Comparison of ENCODE assay signal across 18 mouse cellular contexts in genomic region chr4:119117571-119117970, GRCm38 (mm10). TPM values are rescaled to one million over a fixed set of nuclear protein-coding genes. Genes with fewer than 3 reads are reported as not detected.
DNase-seq lines count a peak whose midpoint lies in the region; ATAC-seq and TF ChIP-seq lines count a peak whose summit lies in the region.
"Had no signal": no experiment of that assay in that cellular context is flagged by ENCODE, and none has a peak within 500 bp of the region (broad histone marks: within the 10 kb centered on the region; RNA-seq: fewer than 3 reads in every experiment).

No protein-coding gene starts in this region.

- TF ChIP-seq CTCF in liver, postnatal 0 days (IDR thresholded peaks at IDR 0.05; ENCODE audit: low read depth), result no peak
- no peak for TF ChIP-seq CTCF in intestine, postnatal 0 days (IDR thresholded peaks at IDR 0.05; ENCODE audit: low read depth)

- no peak overlapping the region for H3K9ac ChIP-seq in heart, embryonic 13.5 days
- no peak overlapping the region for H3K9ac ChIP-seq in kidney, embryonic 15.5 days
- H3K9ac ChIP-seq in liver, postnatal 0 days (replicated peaks), result no peak overlapping the region
- no peak overlapping the region for H3K9ac ChIP-seq in intestine, postnatal 0 days (ENCODE audit: low read depth, low read length)
- H3K9ac ChIP-seq: embryonic facial prominence, embryonic 13.5 days; neural tube, embryonic 12.5 days had no signal

- no peak for DNase-seq in heart, adult 11 months
- DNase-seq in kidney, adult 8-10 months, result peak; percentile 47 to 74
- peak; percentile 50 for DNase-seq in kidney, postnatal 14 days
- no peak for DNase-seq in liver, postnatal 0 days
- DNase-seq: adrenal gland, postnatal 36 days; cerebellum, adult 9-10 months; gastrocnemius, postnatal 10 days; left cerebral cortex, postnatal 4 days; lung, adult 2 months; lung, postnatal 36 days had no signal

- WGBS in heart, embryonic 13.5 days, result 54% methylated on average over 5 of the region's 5 CpGs
- 82% methylated on average over 5 of the region's 5 CpGs for WGBS in kidney, embryonic 15.5 days
- 81% methylated on average over 5 of the region's 5 CpGs for WGBS in liver, postnatal 0 days (ENCODE audit: insufficient replicate concordance)
- WGBS in intestine, postnatal 0 days, result 85% methylated on average over 5 of the region's 5 CpGs

- H3K27ac ChIP-seq in heart, embryonic 13.5 days (replicated peaks), result peak overlapping the region; percentile 87
- no peak overlapping the region for H3K27ac ChIP-seq in kidney, embryonic 15.5 days
- H3K27ac ChIP-seq in liver, postnatal 0 days (ENCODE audit: low read depth), result peak overlapping the region; percentile 83
- H3K27ac ChIP-seq in intestine, postnatal 0 days (ENCODE audit: low read depth, low read length), result no peak overlapping the region
- H3K27ac ChIP-seq: embryonic facial prominence, embryonic 13.5 days; forebrain, embryonic 10.5 days; layer of hippocampus, adult 2 months; neural tube, embryonic 12.5 days had no signal

- H3K4me2 ChIP-seq in heart, embryonic 13.5 days, result peak overlapping the region; percentile 83; the same call in 1 of the 2 replicates
- H3K4me2 ChIP-seq in kidney, embryonic 15.5 days, result no peak overlapping the region
- no peak overlapping the region for H3K4me2 ChIP-seq in liver, postnatal 0 days (ENCODE audit: low read depth, low read length)
- no peak overlapping the region for H3K4me2 ChIP-seq in intestine, postnatal 0 days (replicated peaks; ENCODE audit: low read depth)
- H3K4me2 ChIP-seq: embryonic facial prominence, embryonic 13.5 days; midbrain, embryonic 11.5 days; neural tube, embryonic 12.5 days had no signal

- H3K36me3 ChIP-seq in heart, embryonic 13.5 days, result peaks cover 64% of the 10 kb centered on the region
- peaks cover 38% of the 10 kb centered on the region for H3K36me3 ChIP-seq in kidney, embryonic 15.5 days
- H3K36me3 ChIP-seq in liver, postnatal 0 days (replicated peaks; ENCODE audit: insufficient read depth, low read length), result peaks cover 49% of the 10 kb centered on the region
- H3K36me3 ChIP-seq in intestine, postnatal 0 days (ENCODE audit: control insufficient read depth, insufficient read depth), result peaks cover 27% of the 10 kb centered on the region; the same call in 1 of the 2 replicates

- H3K9me3 ChIP-seq in heart, embryonic 13.5 days, result no peaks in the 10 kb centered on the region
- H3K9me3 ChIP-seq in kidney, embryonic 15.5 days (replicated peaks), result no peaks in the 10 kb centered on the region
- H3K9me3 ChIP-seq in liver, postnatal 0 days (ENCODE audit: low read length), result no peaks in the 10 kb centered on the region
- no peaks in the 10 kb centered on the region for H3K9me3 ChIP-seq in intestine, postnatal 0 days (ENCODE audit: control insufficient read depth)
- H3K9me3 ChIP-seq: embryonic facial prominence, embryonic 13.5 days; forebrain, embryonic 10.5 days; neural tube, embryonic 12.5 days had no signal

- ATAC-seq in heart, embryonic 13.5 days (ENCODE audit: extremely low read depth, insufficient number of reproducible peaks, low FRiP score, low TSS enrichment), result no peak
- no peak for ATAC-seq in kidney, embryonic 15.5 days (replicated peaks; ENCODE audit: low FRiP score)
- no peak for ATAC-seq in liver, postnatal 0 days
- no peak for ATAC-seq in intestine, postnatal 0 days

- no peak overlapping the region for H3K4me3 ChIP-seq in heart, embryonic 13.5 days
- H3K4me3 ChIP-seq in kidney, embryonic 15.5 days (replicated peaks), result no peak overlapping the region
- H3K4me3 ChIP-seq in liver, postnatal 0 days (ENCODE audit: low read depth, low read length), result no peak overlapping the region
- no peak overlapping the region for H3K4me3 ChIP-seq in intestine, postnatal 0 days (ENCODE audit: low read depth, low read length)
- H3K4me3 ChIP-seq: embryonic facial prominence, embryonic 13.5 days; forebrain, embryonic 10.5 days; layer of hippocampus, adult 2 months; neural tube, embryonic 12.5 days had no signal

- no peak for TF ChIP-seq EP300 in liver, postnatal 0 days (IDR thresholded peaks at IDR 0.05; ENCODE audit: low read depth)

- no peaks in the 10 kb centered on the region for H3K27me3 ChIP-seq in heart, embryonic 13.5 days (replicated peaks)
- H3K27me3 ChIP-seq in kidney, embryonic 15.5 days, result no peaks in the 10 kb centered on the region
- H3K27me3 ChIP-seq in liver, postnatal 0 days (ENCODE audit: insufficient read depth, low read length), result no peaks in the 10 kb centered on the region
- no peaks in the 10 kb centered on the region for H3K27me3 ChIP-seq in intestine, postnatal 0 days (replicated peaks; ENCODE audit: control insufficient read depth, insufficient read depth, low read length)
- H3K27me3 ChIP-seq: embryonic facial prominence, embryonic 13.5 days; neural tube, embryonic 12.5 days had no signal

- H3K4me1 ChIP-seq in heart, embryonic 13.5 days, result peaks cover 100% of the 10 kb centered on the region
- peaks cover 63% of the 10 kb centered on the region for H3K4me1 ChIP-seq in kidney, embryonic 15.5 days
- peaks cover 67% of the 10 kb centered on the region for H3K4me1 ChIP-seq in liver, postnatal 0 days (ENCODE audit: insufficient read depth)
- 0 out of 2 replicates have a peak, but pooled peaks cover 6% of the 10 kb centered on the region for H3K4me1 ChIP-seq in intestine, postnatal 0 days (replicated peaks; ENCODE audit: control insufficient read depth, insufficient read depth, low read length)

RNA-seq across cellular contexts. Expression of gene Slc2a1, which starts 9.1 kb away (rescaled TPM):
- 180 and 217 TPM in 2 replicates for polyA plus RNA-seq in heart, embryonic 13.5 days (2015; fragmentation: Nextera tagmentation; extraction: Ambion mirVana)
- 78.5 and 91.6 TPM in 2 replicates for polyA plus RNA-seq in kidney, embryonic 15.5 days (2015; fragmentation: Nextera tagmentation; extraction: Ambion mirVana)
- polyA plus RNA-seq in liver, postnatal 0 days (2015; fragmentation: Nextera tagmentation; extraction: Ambion mirVana), result 25.4 and 29.6 TPM in 2 replicates
- polyA plus RNA-seq in intestine, postnatal 0 days (2015; fragmentation: Nextera tagmentation; extraction: Ambion mirVana), result 18.1 and 19.0 TPM in 2 replicates

RNA-seq across cellular contexts. Expression of gene Zfp691, which starts 56.4 kb away (rescaled TPM):
- polyA plus RNA-seq in heart, embryonic 13.5 days (2015; fragmentation: Nextera tagmentation; extraction: Ambion mirVana), result 8.5 and 9.5 TPM in 2 replicates
- polyA plus RNA-seq in kidney, embryonic 15.5 days (2015; fragmentation: Nextera tagmentation; extraction: Ambion mirVana), result 9.6 and 13.6 TPM in 2 replicates
- 1.8 and 2.1 TPM in 2 replicates for polyA plus RNA-seq in liver, postnatal 0 days (2015; fragmentation: Nextera tagmentation; extraction: Ambion mirVana)
- polyA plus RNA-seq in intestine, postnatal 0 days (2015; fragmentation: Nextera tagmentation; extraction: Ambion mirVana), result 3.4 and 3.6 TPM in 2 replicates

Comparison
In these comparisons a context has a peak if more than half of its experiments do, and no peak if none do; other contexts are left out.
1. H3K27ac ChIP-seq: peak in heart, embryonic 13.5 days (single experiment) and liver, postnatal 0 days (single experiment); none in kidney, embryonic 15.5 days (single experiment) and intestine, postnatal 0 days (single experiment).
2. DNase-seq: peak in kidney, adult 8-10 months (2 of 2) and kidney, postnatal 14 days (single experiment); none in heart, adult 11 months (single experiment) and liver, postnatal 0 days (single experiment).